Mouse (Mus musculus) ES-Bruce4 (cell line): Measurements from ENCODE around the gene Klhl29. TPM values are rescaled to one million over a fixed set of nuclear protein-coding genes. Genes with fewer than 3 reads are reported as not detected.

Experiments used
- H3K27ac ChIP-seq: 2 replicates; pipeline ENCODE4 v1.5.1; 2012; ENCODE audit warnings: low read length, inconsistent platforms; ENCODE audit not compliant: insufficient read depth
- H3K27me3 ChIP-seq: 2 replicates; pipeline ENCODE4 v1.6.1; 2012; ENCODE audit warnings: mild to moderate bottlenecking, low read length, inconsistent platforms; ENCODE audit not compliant: control insufficient read depth, poor library complexity, insufficient read depth, severe bottlenecking
- H3K36me3 ChIP-seq: 2 replicates; pipeline ENCODE4 v1.6.1; 2012; ENCODE audit warnings: inconsistent platforms, mild to moderate bottlenecking, low read length, moderate library complexity; ENCODE audit not compliant: control insufficient read depth, poor library complexity, insufficient read depth, severe bottlenecking
- H3K4me1 ChIP-seq: one replicate; pipeline ENCODE4 v1.8.1; 2011; ENCODE audit warnings: low read length; ENCODE audit not compliant: control insufficient read depth, insufficient read depth
- H3K4me3 ChIP-seq: 2 replicates; pipeline ENCODE4 v1.5.1; 2011; ENCODE audit warnings: low read depth, mild to moderate bottlenecking, low read length
- H3K9ac ChIP-seq: 2 replicates; pipeline ENCODE4 v1.6.1; 2012; ENCODE audit warnings: low read depth, mild to moderate bottlenecking, inconsistent platforms; ENCODE audit not compliant: poor library complexity, severe bottlenecking
- H3K9me3 ChIP-seq: replicated peaks from 2 replicates; pipeline ENCODE4 v1.6.1; 2012; ENCODE audit warnings: mild to moderate bottlenecking, low read length, inconsistent platforms; ENCODE audit not compliant: control insufficient read depth, poor library complexity, insufficient read depth, severe bottlenecking
- CTCF ChIP-seq: IDR thresholded peaks from one replicate; pipeline ENCODE4 v1.8.1; 2011; ENCODE audit warnings: low read depth, low read length
- EP300 ChIP-seq: IDR thresholded peaks from 2 replicates; pipeline ENCODE4 v1.6.1; 2011; ENCODE audit warnings: low read depth, low read length; ENCODE audit not compliant: insufficient read depth
- POLR2A ChIP-seq: IDR thresholded peaks from one replicate; pipeline ENCODE4 v1.8.1; 2011; ENCODE audit warnings: low read length; ENCODE audit not compliant: insufficient read depth
- polyA plus RNA-seq: library from polyadenylated mRNA; stranded (reverse); fragments of >200 nt; gene quantifications from 2 replicates; pipeline ENCODE4 v1.2.4, GENCODE M21; 2011; ENCODE audit warnings: low read depth; ENCODE audit not compliant: missing spikeins, insufficient read depth, insufficient read length

The Klhl29 gene
- polyA plus RNA-seq, 1 experiment: 0.49 TPM

GRCm38 (mm10) chr12:5411346-5411745, 35.9 kb upstream of the Klhl29 start:
- Histone ChIP-seq H3K4me3 (no peak overlapping the region), H3K9ac (no peak overlapping the region), H3K36me3 (no peaks in the 10 kb centered on the region), H3K9me3 (no peaks in the 10 kb centered on the region), H3K4me1 (no peaks in the 10 kb centered on the region), H3K27ac (no peak overlapping the region), H3K27me3 (no peaks in the 10 kb centered on the region)
- TF ChIP-seq CTCF: no peak
- TF ChIP-seq EP300: no peak
- TF ChIP-seq POLR2A: no peak

GRCm38 (mm10) chr12:5410391-5411115, 35.1 kb upstream of the Klhl29 start:
- no peaks in the 10 kb centered on the region for H3K36me3 ChIP-seq
- no peaks in the 10 kb centered on the region for H3K27me3 ChIP-seq
- H3K9ac ChIP-seq: no peak overlapping the region
- H3K4me1 ChIP-seq: no peaks in the 10 kb centered on the region
- H3K4me3 ChIP-seq: no peak overlapping the region
- TF ChIP-seq CTCF (peak; percentile 90), POLR2A (no peak), EP300 (no peak)
- no peak overlapping the region for H3K27ac ChIP-seq
- no peaks in the 10 kb centered on the region for H3K9me3 ChIP-seq

GRCm38 (mm10) chr12:5407175-5407574, 31.7 kb upstream of the Klhl29 start:
- Histone ChIP-seq H3K27ac (no peak overlapping the region), H3K27me3 (no peaks in the 10 kb centered on the region), H3K9ac (no peak overlapping the region), H3K4me3 (no peak overlapping the region), H3K36me3 (no peaks in the 10 kb centered on the region), H3K9me3 (no peaks in the 10 kb centered on the region), H3K4me1 (no peaks in the 10 kb centered on the region)
- TF ChIP-seq EP300: no peak
- TF ChIP-seq POLR2A: no peak
- TF ChIP-seq CTCF: no peak

GRCm38 (mm10) chr12:5397423-5397822, 21.9 kb upstream of the Klhl29 start:
- no peaks in the 10 kb centered on the region for H3K27me3 ChIP-seq
- no peaks in the 10 kb centered on the region for H3K4me1 ChIP-seq
- no peak overlapping the region for H3K27ac ChIP-seq
- H3K9me3 ChIP-seq: 0 out of 2 replicates have a peak, but pooled peaks cover 5% of the 10 kb centered on the region
- H3K9ac ChIP-seq: no peak overlapping the region
- no peaks in the 10 kb centered on the region for H3K36me3 ChIP-seq
- H3K4me3 ChIP-seq: no peak overlapping the region
- TF ChIP-seq POLR2A (no peak), CTCF (no peak), EP300 (no peak)

GRCm38 (mm10) chr12:5395188-5395587, 19.7 kb upstream of the Klhl29 start:
- Histone ChIP-seq H3K4me1 (no peaks in the 10 kb centered on the region), H3K4me3 (no peak overlapping the region), H3K9me3 (0 out of 2 replicates have a peak, but pooled peaks cover 5% of the 10 kb centered on the region), H3K9ac (no peak overlapping the region), H3K27me3 (no peaks in the 10 kb centered on the region), H3K27ac (no peak overlapping the region), H3K36me3 (no peaks in the 10 kb centered on the region)
- TF ChIP-seq POLR2A (no peak), EP300 (no peak), CTCF (no peak)

GRCm38 (mm10) chr12:5387112-5387511, 11.6 kb upstream of the Klhl29 start:
- no peak overlapping the region for H3K27ac ChIP-seq
- H3K9me3 ChIP-seq: no peaks in the 10 kb centered on the region
- H3K9ac ChIP-seq: no peak overlapping the region
- TF ChIP-seq POLR2A: no peak
- TF ChIP-seq CTCF: no peak
- TF ChIP-seq EP300: no peak
- no peaks in the 10 kb centered on the region for H3K36me3 ChIP-seq
- no peaks in the 10 kb centered on the region for H3K4me1 ChIP-seq
- no peak overlapping the region for H3K4me3 ChIP-seq
- H3K27me3 ChIP-seq: no peaks in the 10 kb centered on the region; the same call in 1 of the 2 replicates
